Mouse (Mus musculus): ENCODE measurements around the gene Aldh1a2.

- TF ChIP-seq CTCF (conservative IDR thresholded peaks at IDR 0.05; ENCODE audit: insufficient read depth, insufficient read length, low read depth, low read length) = no peak
- no peak for TF ChIP-seq POLR2A (IDR thresholded peaks at IDR 0.05; ENCODE audit: low read depth, low read length)
Measured at GRCm38 (mm10) chr9:71185823-71186222, 29.8 kb upstream of the Aldh1a2 start.

Measured in kidney, adult 2 months (tissue).